Mouse (Mus musculus): ENCODE measurements at regions not wholly inside any gene's neighbourhood (a gene's known extent, or its start where the extent isn't known, plus 50 kb on each side); places are given as distances from the start of the nearest gene placed in this dataset.
A peak's percentile ranks its signal among the peaks of the same experiment; 100 is the strongest.

GRCm38 (mm10) chr12:25896543-25896942 lies 518.5 kb downstream of the Rnf144a start:
- DNase-seq (ENCODE audit: low read depth, low spot score) = peak; percentile 51

- no peak for DNase-seq (ENCODE audit: low read depth, low spot score)
Observed at GRCm38 (mm10) chr12:25895691-25896090, 519.4 kb downstream of the Rnf144a start.

- DNase-seq (ENCODE audit: low read depth, low spot score) = no peak
Observed at GRCm38 (mm10) chr12:25891391-25892167, 523.5 kb downstream of the Rnf144a start.

- DNase-seq (ENCODE audit: low read depth, low spot score) = peak; percentile 3
Observed at GRCm38 (mm10) chr12:25890722-25891121, 524.3 kb downstream of the Rnf144a start.

GRCm38 (mm10) chr12:25883771-25884171 lies 531.3 kb downstream of the Rnf144a start:
- no peak for DNase-seq (ENCODE audit: low read depth, low spot score)

GRCm38 (mm10) chr12:25871816-25872215 lies 543.2 kb downstream of the Rnf144a start:
- no peak for DNase-seq (ENCODE audit: low read depth, low spot score)

GRCm38 (mm10) chr12:25871001-25871461 lies 544.0 kb downstream of the Rnf144a start:
- no peak for DNase-seq (ENCODE audit: low read depth, low spot score)

GRCm38 (mm10) chr12:25869846-25870245 lies 545.2 kb downstream of the Rnf144a start:
- no peak for DNase-seq (ENCODE audit: low read depth, low spot score)

GRCm38 (mm10) chr12:25865063-25865462 lies 550.0 kb downstream of the Rnf144a start:
- no peak for DNase-seq (ENCODE audit: low read depth, low spot score)

GRCm38 (mm10) chr12:25864113-25864852 lies 550.8 kb downstream of the Rnf144a start:
- DNase-seq (ENCODE audit: low read depth, low spot score) = peak; percentile 31

GRCm38 (mm10) chr12:25861100-25861499 lies 554.0 kb downstream of the Rnf144a start:
- no peak for DNase-seq (ENCODE audit: low read depth, low spot score)

GRCm38 (mm10) chr12:25858397-25858796 lies 556.7 kb downstream of the Rnf144a start:
- DNase-seq (ENCODE audit: low read depth, low spot score) = no peak

- DNase-seq (ENCODE audit: low read depth, low spot score) = no peak
Observed at GRCm38 (mm10) chr12:25830057-25830456, 585.0 kb downstream of the Rnf144a start.

GRCm38 (mm10) chr12:25827961-25828360 lies 587.1 kb downstream of the Rnf144a start:
- DNase-seq (ENCODE audit: low read depth, low spot score) = no peak

GRCm38 (mm10) chr12:25826928-25827327 lies 588.1 kb downstream of the Rnf144a start:
- no peak for DNase-seq (ENCODE audit: low read depth, low spot score)

- no peak for DNase-seq (ENCODE audit: low read depth, low spot score)
Observed at GRCm38 (mm10) chr12:25826451-25826850, 588.6 kb downstream of the Rnf144a start.

- DNase-seq (ENCODE audit: low read depth, low spot score) = no peak
Observed at GRCm38 (mm10) chr12:25816248-25816647, 598.8 kb downstream of the Rnf144a start.

- no peak for DNase-seq (ENCODE audit: low read depth, low spot score)
Observed at GRCm38 (mm10) chr12:25795092-25795491, 620.0 kb downstream of the Rnf144a start.

GRCm38 (mm10) chr12:25794571-25794970 lies 620.5 kb downstream of the Rnf144a start:
- DNase-seq (ENCODE audit: low read depth, low spot score) = no peak

- DNase-seq (ENCODE audit: low read depth, low spot score) = no peak
Observed at GRCm38 (mm10) chr12:25792571-25793075, 622.4 kb downstream of the Rnf144a start.

GRCm38 (mm10) chr12:25790956-25791355 lies 624.1 kb downstream of the Rnf144a start:
- no peak for DNase-seq (ENCODE audit: low read depth, low spot score)

Measured in ES-CJ7 (cell line).